Mouse (Mus musculus): ENCODE measurements around the gene Blvra.

- TF ChIP-seq EP300 (optimal IDR thresholded peaks at IDR 0.05) (no peak), CTCF (IDR thresholded peaks at IDR 0.05; ENCODE audit: low read depth) (no peak)
These were observed 3.7 kb downstream of the Blvra start for GRCm38 (mm10) chr2:127074116-127074515.

All from stomach, postnatal 0 days (tissue).